Mouse (Mus musculus): Measurements from ENCODE around the gene Dkkl1.

Dkkl1 gene

GRCm38 (mm10) chr7:45167761-45168445 is 44.0 kb downstream of the Dkkl1 start:
- in situ Hi-C loops (cut with MboI), result no loop called here

- in situ Hi-C loops (cut with MboI), result no loop called here
Observed at GRCm38 (mm10) chr7:45166950-45167401, 45.0 kb downstream of the Dkkl1 start.

GRCm38 (mm10) chr7:45165701-45166100 is 46.2 kb downstream of the Dkkl1 start:
- in situ Hi-C loops (cut with MboI), result no loop called here

GRCm38 (mm10) chr7:45164833-45165232 is 47.1 kb downstream of the Dkkl1 start:
- in situ Hi-C loops (cut with MboI), result no loop called here

GRCm38 (mm10) chr7:45163735-45164490 is 48.0 kb downstream of the Dkkl1 start, which contains the start of gene Slc17a7:
Gene Slc17a7, plus strand, starts transcription at chr7:45163949.
- in situ Hi-C loops (cut with MboI), result no loop called here

- in situ Hi-C loops (cut with MboI), result no loop called here
Observed at GRCm38 (mm10) chr7:45162996-45163615, 48.8 kb downstream of the Dkkl1 start.

GRCm38 (mm10) chr7:45162551-45162950 is 49.4 kb downstream of the Dkkl1 start:
- in situ Hi-C loops (cut with MboI), result no loop called here

GRCm38 (mm10) chr7:45161612-45162473 is 50.1 kb downstream of the Dkkl1 start:
- in situ Hi-C loops (cut with MboI), result no loop called here

- in situ Hi-C loops (cut with MboI), result no loop called here
Observed at GRCm38 (mm10) chr7:45160866-45161265, 51.1 kb downstream of the Dkkl1 start.

GRCm38 (mm10) chr7:45160316-45160800 is 51.6 kb downstream of the Dkkl1 start:
- in situ Hi-C loops (cut with MboI), result no loop called here

- in situ Hi-C loops (cut with MboI), result no loop called here
Observed at GRCm38 (mm10) chr7:45158991-45159390, 53.0 kb downstream of the Dkkl1 start.
